Mouse (Mus musculus): Measurements from ENCODE around the gene Rad51b. TPM values are rescaled to one million over a fixed set of nuclear protein-coding genes. Genes with fewer than 3 reads are reported as not detected.

Gene Rad51b
- total and polyA plus RNA-seq, 3 experiments: 1.6 to 45.5 (median 22.0) TPM

- Histone ChIP-seq H3K4me3 (ENCODE audit: low read depth, low read length) (no peak overlapping the region), H3K4me1 (ENCODE audit: insufficient read depth, low read depth, low read length) (peaks cover 72% of the 10 kb centered on the region), H3K36me3 (replicated peaks) (peaks cover 7% of the 10 kb centered on the region), H3K27me3 (ENCODE audit: insufficient read depth, low read length) (no peaks in the 10 kb centered on the region), H3K9me3 (replicated peaks) (peaks cover 7% of the 10 kb centered on the region)
- no peak for TF ChIP-seq TAL1 (conservative IDR thresholded peaks at IDR 0.05; ENCODE audit: low read depth, low read length)
- TF ChIP-seq GATA2 (IDR thresholded peaks at IDR 0.05; ENCODE audit: borderline replicate concordance, low read depth, low read length): no peak
- TF ChIP-seq GATA1 (IDR thresholded peaks at IDR 0.05; ENCODE audit: borderline replicate concordance, low read length): no peak
- no peak for TF ChIP-seq POLR2AphosphoS5 (IDR thresholded peaks at IDR 0.05; ENCODE audit: insufficient replicate concordance, low read depth, low read length)
- no peak for ATAC-seq (ENCODE audit: extremely low read depth, insufficient number of reproducible peaks, low FRiP score, poor library complexity, severe bottlenecking)
- DNase-seq (ENCODE audit: low spot score): no peak
These were observed 476.2 kb downstream of the Rad51b start for GRCm38 (mm10) chr12:79773246-79773645.

- TF ChIP-seq GATA2 (IDR thresholded peaks at IDR 0.05; ENCODE audit: borderline replicate concordance, low read depth, low read length): no peak
- no peak for TF ChIP-seq POLR2AphosphoS5 (IDR thresholded peaks at IDR 0.05; ENCODE audit: insufficient replicate concordance, low read depth, low read length)
- TF ChIP-seq CTCF (IDR thresholded peaks at IDR 0.05; ENCODE audit: low read depth, low read length): no peak
- TF ChIP-seq GATA1 (IDR thresholded peaks at IDR 0.05; ENCODE audit: borderline replicate concordance, low read length): no peak
- TF ChIP-seq TAL1 (conservative IDR thresholded peaks at IDR 0.05; ENCODE audit: low read depth, low read length): no peak
- H3K4me3 ChIP-seq (ENCODE audit: low read depth, low read length): no peak overlapping the region
- H3K9me3 ChIP-seq (replicated peaks): peaks cover 7% of the 10 kb centered on the region
- H3K36me3 ChIP-seq (replicated peaks): peaks cover 7% of the 10 kb centered on the region
- ATAC-seq (ENCODE audit: extremely low read depth, insufficient number of reproducible peaks, low FRiP score, poor library complexity, severe bottlenecking): no peak
- H3K27me3 ChIP-seq (ENCODE audit: insufficient read depth, low read length): no peaks in the 10 kb centered on the region
- DNase-seq (ENCODE audit: low spot score): no peak
- H3K4me1 ChIP-seq (ENCODE audit: insufficient read depth, low read depth, low read length): peaks cover 59% of the 10 kb centered on the region
These were observed 477.5 kb downstream of the Rad51b start for GRCm38 (mm10) chr12:79774571-79774970.

- Histone ChIP-seq H3K4me1 (ENCODE audit: insufficient read depth, low read depth, low read length) (peaks cover 46% of the 10 kb centered on the region), H3K27me3 (ENCODE audit: insufficient read depth, low read length) (no peaks in the 10 kb centered on the region), H3K36me3 (replicated peaks) (peaks cover 7% of the 10 kb centered on the region), H3K4me3 (ENCODE audit: low read depth, low read length) (no peak overlapping the region), H3K9me3 (replicated peaks) (peaks cover 7% of the 10 kb centered on the region)
- TF ChIP-seq CTCF (IDR thresholded peaks at IDR 0.05; ENCODE audit: low read depth, low read length) (no peak), GATA2 (IDR thresholded peaks at IDR 0.05; ENCODE audit: borderline replicate concordance, low read depth, low read length) (no peak), TAL1 (conservative IDR thresholded peaks at IDR 0.05; ENCODE audit: low read depth, low read length) (no peak), GATA1 (IDR thresholded peaks at IDR 0.05; ENCODE audit: borderline replicate concordance, low read length) (no peak), POLR2AphosphoS5 (IDR thresholded peaks at IDR 0.05; ENCODE audit: insufficient replicate concordance, low read depth, low read length) (no peak)
- no peak for DNase-seq (ENCODE audit: low spot score)
- ATAC-seq (ENCODE audit: extremely low read depth, insufficient number of reproducible peaks, low FRiP score, poor library complexity, severe bottlenecking): no peak
These were observed 479.7 kb downstream of the Rad51b start for GRCm38 (mm10) chr12:79776828-79777227.

DNA sequence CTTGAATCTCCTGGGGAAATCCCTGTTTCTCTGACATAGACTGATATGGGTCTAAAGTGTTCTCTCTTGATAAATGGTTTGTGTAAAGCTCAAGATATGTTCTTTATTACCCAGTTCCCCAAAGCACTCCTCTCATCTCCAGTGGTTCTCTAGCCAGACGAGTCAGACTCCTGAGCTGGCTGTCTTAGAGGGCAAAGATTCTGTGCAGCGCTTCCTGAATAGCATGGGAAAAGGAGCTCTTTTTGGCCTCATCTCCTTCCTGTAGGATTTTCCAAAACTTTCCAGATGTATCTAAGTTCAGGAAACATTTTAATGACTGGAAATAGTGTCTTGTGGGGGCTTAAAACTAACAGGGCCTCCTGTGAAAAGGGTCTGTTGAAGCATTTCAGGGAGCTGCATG lies 483.7 kb downstream of the Rad51b start:
- Histone ChIP-seq H3K9me3 (replicated peaks) (peaks cover 5% of the 10 kb centered on the region), H3K27me3 (ENCODE audit: insufficient read depth, low read length) (no peaks in the 10 kb centered on the region), H3K36me3 (replicated peaks) (peaks cover 7% of the 10 kb centered on the region), H3K4me3 (ENCODE audit: low read depth, low read length) (no peak overlapping the region), H3K4me1 (ENCODE audit: insufficient read depth, low read depth, low read length) (peaks cover 34% of the 10 kb centered on the region)
- TF ChIP-seq GATA2 (IDR thresholded peaks at IDR 0.05; ENCODE audit: borderline replicate concordance, low read depth, low read length) (no peak), CTCF (IDR thresholded peaks at IDR 0.05; ENCODE audit: low read depth, low read length) (no peak), POLR2AphosphoS5 (IDR thresholded peaks at IDR 0.05; ENCODE audit: insufficient replicate concordance, low read depth, low read length) (no peak), GATA1 (IDR thresholded peaks at IDR 0.05; ENCODE audit: borderline replicate concordance, low read length) (no peak), TAL1 (conservative IDR thresholded peaks at IDR 0.05; ENCODE audit: low read depth, low read length) (no peak)
- DNase-seq (ENCODE audit: low spot score) (no peak), ATAC-seq (ENCODE audit: extremely low read depth, insufficient number of reproducible peaks, low FRiP score, poor library complexity, severe bottlenecking) (no peak)

DNA sequence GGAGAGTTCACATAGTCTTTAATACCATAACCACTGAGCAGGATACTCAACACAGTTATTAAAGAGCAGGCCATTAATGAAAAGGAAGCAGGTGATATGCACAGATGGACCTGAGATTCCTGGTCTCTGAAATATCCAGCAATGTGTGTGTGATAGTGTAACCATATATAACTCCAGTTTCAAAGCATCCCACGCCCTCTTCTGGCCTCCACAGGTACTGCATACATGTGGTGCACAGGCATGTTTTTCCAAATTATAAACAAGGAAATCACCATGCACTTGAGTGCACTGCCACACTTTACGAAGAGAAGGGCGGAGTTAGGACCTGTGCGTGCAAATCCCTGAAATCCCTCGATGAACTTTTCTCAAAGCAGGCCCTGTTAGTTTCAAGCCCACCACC lies 484.7 kb downstream of the Rad51b start:
- Histone ChIP-seq H3K9me3 (replicated peaks) (peaks cover 5% of the 10 kb centered on the region), H3K4me3 (ENCODE audit: low read depth, low read length) (no peak overlapping the region), H3K4me1 (ENCODE audit: insufficient read depth, low read depth, low read length) (peaks cover 23% of the 10 kb centered on the region), H3K27me3 (ENCODE audit: insufficient read depth, low read length) (no peaks in the 10 kb centered on the region), H3K36me3 (replicated peaks) (peaks cover 5% of the 10 kb centered on the region)
- TF ChIP-seq GATA2 (IDR thresholded peaks at IDR 0.05; ENCODE audit: borderline replicate concordance, low read depth, low read length) (no peak), CTCF (IDR thresholded peaks at IDR 0.05; ENCODE audit: low read depth, low read length) (0 out of 2 replicates have a peak, but pooled peaks have one; percentile 11)
- DNase-seq (ENCODE audit: low spot score) (no peak), ATAC-seq (ENCODE audit: extremely low read depth, insufficient number of reproducible peaks, low FRiP score, poor library complexity, severe bottlenecking) (no peak)

DNA sequence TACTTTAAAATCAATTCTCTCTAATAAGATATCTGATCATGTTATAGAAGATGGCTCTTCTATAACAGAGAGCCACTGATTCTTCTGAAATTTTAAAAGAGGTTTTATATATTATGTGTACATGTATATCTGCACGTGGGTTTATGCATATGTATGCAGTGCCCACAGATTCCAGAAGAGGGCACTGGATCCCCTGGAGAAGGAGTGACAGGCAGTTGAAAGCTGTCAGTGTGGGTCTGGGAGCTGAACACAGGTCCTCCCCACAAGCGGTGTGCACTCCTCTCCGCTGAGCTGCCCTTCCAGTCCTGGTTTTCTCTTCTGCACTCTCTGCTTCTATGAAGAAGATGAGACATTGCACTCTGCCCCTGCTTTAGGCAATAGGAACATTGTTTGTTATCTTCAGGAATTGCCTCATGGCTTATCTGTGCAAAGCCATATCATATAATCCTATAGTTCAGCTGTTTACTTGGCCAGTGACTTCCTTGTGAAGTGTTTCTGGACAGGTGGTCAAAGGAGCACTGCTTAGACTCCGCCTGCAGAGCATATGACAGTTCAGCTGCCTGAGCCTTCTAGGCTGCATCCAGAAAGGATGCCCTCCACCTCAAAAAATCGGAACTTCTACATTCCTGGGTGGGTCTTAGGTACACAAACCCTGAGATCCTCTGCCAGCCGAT lies 485.5 kb downstream of the Rad51b start:
- ATAC-seq (ENCODE audit: extremely low read depth, insufficient number of reproducible peaks, low FRiP score, poor library complexity, severe bottlenecking) (no peak), DNase-seq (ENCODE audit: low spot score) (no peak)
- Histone ChIP-seq H3K4me3 (ENCODE audit: low read depth, low read length) (no peak overlapping the region), H3K9me3 (replicated peaks) (peaks cover 5% of the 10 kb centered on the region), H3K27me3 (ENCODE audit: insufficient read depth, low read length) (no peaks in the 10 kb centered on the region), H3K36me3 (replicated peaks) (peaks cover 5% of the 10 kb centered on the region), H3K4me1 (ENCODE audit: insufficient read depth, low read depth, low read length) (peaks cover 17% of the 10 kb centered on the region)
- TF ChIP-seq CTCF (IDR thresholded peaks at IDR 0.05; ENCODE audit: low read depth, low read length): no peak
- TF ChIP-seq GATA2 (IDR thresholded peaks at IDR 0.05; ENCODE audit: borderline replicate concordance, low read depth, low read length): no peak
- TF ChIP-seq GATA1 (IDR thresholded peaks at IDR 0.05; ENCODE audit: borderline replicate concordance, low read length): no peak
- TF ChIP-seq POLR2AphosphoS5 (IDR thresholded peaks at IDR 0.05; ENCODE audit: insufficient replicate concordance, low read depth, low read length): no peak
- TF ChIP-seq TAL1 (conservative IDR thresholded peaks at IDR 0.05; ENCODE audit: low read depth, low read length): no peak
